Mouse (Mus musculus) limb, embryonic 10.5 days (tissue): ENCODE data around the gene Cfap99. TPM values are rescaled to one million over a fixed set of nuclear protein-coding genes. Genes with fewer than 3 reads are reported as not detected.

ENCODE experiments used
- DNase-seq: peaks from one replicate; pipeline ENCODE4 v3.0.0-alpha.2; 2017; ENCODE audit warnings: low spot score
- H3K27ac ChIP-seq: fragments of 300-500 bp; sonication (generic); 2 replicates; pipeline ENCODE4 v1.5.1; 2016; ENCODE audit warnings: mild to moderate bottlenecking
- H3K27me3 ChIP-seq: fragments of 300-500 bp; sonication (generic); 2 replicates; pipeline ENCODE4 v1.6.1; 2016; ENCODE audit warnings: low read depth, mild to moderate bottlenecking; ENCODE audit not compliant: poor library complexity, severe bottlenecking
- H3K36me3 ChIP-seq: fragments of 300-500 bp; sonication (generic); 2 replicates; pipeline ENCODE4 v1.6.1; 2016; ENCODE audit warnings: mild to moderate bottlenecking, moderate library complexity
- H3K4me1 ChIP-seq: fragments of 300-500 bp; sonication (generic); 2 replicates; pipeline ENCODE4 v1.6.1; 2016
- H3K4me3 ChIP-seq: fragments of 300-500 bp; sonication (generic); 2 replicates; pipeline ENCODE4 v1.5.1; 2016; ENCODE audit warnings: mild to moderate bottlenecking, moderate library complexity
- H3K9me3 ChIP-seq: fragments of 300-500 bp; sonication (generic); replicated peaks from 2 replicates; pipeline ENCODE4 v1.6.1; 2016; ENCODE audit warnings: mild to moderate bottlenecking
- WGBS: fragments of 180-500 bp; shearing (Covaris S2); methylation state at CpG from one replicate; pipeline ENCODE4 v1.1.7; 2016; 5-methylcytosine and 5-hydroxymethylcytosine counted together
- polyA plus RNA-seq: library from polyadenylated mRNA; unstranded; fragments of >200 nt; fragmentation: Nextera tagmentation; extraction: Ambion mirVana; gene quantifications from 2 replicates; pipeline ENCODE4 v1.2.1, GENCODE M21; 2016

Gene Cfap99
- polyA plus RNA-seq, 1 experiment from 2014 or later, result not detected

DNA sequence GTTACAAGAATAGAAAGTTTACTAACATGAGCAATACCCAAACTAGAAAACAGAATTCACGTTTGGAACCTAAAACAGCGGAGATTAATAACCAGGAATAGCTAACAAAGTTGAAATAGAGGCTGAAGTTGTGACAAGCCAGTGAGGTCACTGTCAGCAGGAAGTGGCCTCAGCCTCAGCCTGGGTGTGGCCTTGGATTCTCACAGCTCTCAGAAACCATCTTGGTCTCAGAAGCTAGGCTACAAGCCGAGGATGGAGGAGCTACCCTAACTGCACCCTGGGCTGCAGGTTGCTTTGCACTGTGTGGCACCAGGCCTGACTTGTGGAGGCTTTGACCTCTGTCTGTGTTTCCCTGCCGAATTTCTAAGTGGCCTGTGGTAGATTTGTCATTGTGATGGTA lies 22.3 kb upstream of the Cfap99 start:
- no peak for DNase-seq
- WGBS, result 74% methylated on average over 4 of the region's 4 CpGs
- no peaks in the 10 kb centered on the region for H3K4me1 ChIP-seq

DNA sequence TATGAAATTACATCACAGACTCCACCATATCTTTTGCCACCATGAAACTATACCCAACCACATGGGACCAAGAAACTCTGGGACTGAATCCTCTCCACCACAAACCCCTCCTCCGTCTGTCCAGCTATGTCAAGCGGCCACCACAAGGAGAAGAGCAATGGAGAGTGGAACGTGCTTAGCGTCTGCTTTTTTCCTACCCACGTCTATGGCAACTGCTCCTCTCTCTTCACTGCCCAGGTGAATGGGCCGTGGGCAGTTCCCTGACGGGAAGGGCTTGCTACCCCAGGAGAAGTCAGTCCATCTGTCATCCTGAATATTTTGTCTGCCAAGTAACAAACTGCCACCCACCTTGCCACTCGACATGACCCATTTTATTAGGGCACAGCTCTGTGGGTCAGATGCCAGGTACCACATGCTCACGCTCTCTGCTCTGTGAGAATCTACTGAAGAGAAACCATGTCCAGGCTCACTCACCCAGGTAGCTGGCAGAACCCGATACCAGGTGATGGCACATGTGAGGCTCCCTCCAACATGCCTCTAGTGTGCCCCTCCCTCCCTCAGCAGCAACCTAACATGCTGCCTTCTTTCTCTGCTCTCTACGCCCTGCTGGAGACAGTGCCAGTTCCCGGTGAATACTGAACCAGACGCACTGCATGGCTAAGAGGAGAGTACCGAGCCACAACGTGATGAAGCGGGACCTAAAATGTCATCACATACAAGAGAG lies 19.0 kb upstream of the Cfap99 start:
- Histone ChIP-seq H3K27me3 (no peaks in the 10 kb centered on the region), H3K9me3 (no peaks in the 10 kb centered on the region), H3K4me3 (no peak overlapping the region), H3K27ac (no peak overlapping the region), H3K36me3 (no peaks in the 10 kb centered on the region), H3K4me1 (peaks cover 10% of the 10 kb centered on the region)
- 84% methylated on average over 16 of the region's 16 CpGs for WGBS
- DNase-seq, result no peak

More for the DNA sequence above, 22.3 kb upstream of the Cfap99 start:
- H3K27ac ChIP-seq, result no peak overlapping the region
- no peak overlapping the region for H3K4me3 ChIP-seq
- no peaks in the 10 kb centered on the region for H3K9me3 ChIP-seq
- H3K27me3 ChIP-seq, result no peaks in the 10 kb centered on the region
- no peaks in the 10 kb centered on the region for H3K36me3 ChIP-seq

DNA sequence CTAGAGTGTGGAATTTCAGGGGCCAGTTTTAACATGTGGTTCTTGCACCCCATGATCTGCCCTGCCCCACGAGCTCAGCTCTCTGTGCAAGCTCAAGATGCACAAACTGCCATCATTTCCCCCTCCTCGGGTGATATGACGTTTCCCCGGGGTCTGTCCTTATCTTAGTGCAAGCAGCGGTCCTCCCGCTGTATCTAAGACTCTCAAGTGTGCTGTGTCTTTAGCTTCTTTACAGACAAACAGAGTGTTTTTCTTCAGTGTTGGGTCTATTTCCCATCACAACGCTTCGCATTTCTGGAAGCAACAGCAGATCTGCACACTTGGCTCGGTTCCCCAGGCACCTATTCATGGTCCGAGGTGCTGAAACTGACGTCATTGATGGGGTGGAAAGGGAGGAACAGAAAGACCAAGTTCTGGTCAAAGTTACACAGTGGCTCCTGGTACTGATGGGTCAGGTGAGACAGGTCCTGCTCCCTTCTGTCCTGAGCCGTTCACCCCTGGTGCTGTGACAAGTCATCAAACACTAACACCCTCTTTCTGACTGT lies 18.4 kb upstream of the Cfap99 start:
- H3K9me3 ChIP-seq, result no peaks in the 10 kb centered on the region
- DNase-seq, result no peak
- WGBS, result 75% methylated on average over 12 of the region's 12 CpGs
- H3K27ac ChIP-seq, result no peak overlapping the region
- no peaks in the 10 kb centered on the region for H3K36me3 ChIP-seq
- H3K4me1 ChIP-seq, result peaks cover 10% of the 10 kb centered on the region
- no peak overlapping the region for H3K4me3 ChIP-seq
- H3K27me3 ChIP-seq, result no peaks in the 10 kb centered on the region

DNA sequence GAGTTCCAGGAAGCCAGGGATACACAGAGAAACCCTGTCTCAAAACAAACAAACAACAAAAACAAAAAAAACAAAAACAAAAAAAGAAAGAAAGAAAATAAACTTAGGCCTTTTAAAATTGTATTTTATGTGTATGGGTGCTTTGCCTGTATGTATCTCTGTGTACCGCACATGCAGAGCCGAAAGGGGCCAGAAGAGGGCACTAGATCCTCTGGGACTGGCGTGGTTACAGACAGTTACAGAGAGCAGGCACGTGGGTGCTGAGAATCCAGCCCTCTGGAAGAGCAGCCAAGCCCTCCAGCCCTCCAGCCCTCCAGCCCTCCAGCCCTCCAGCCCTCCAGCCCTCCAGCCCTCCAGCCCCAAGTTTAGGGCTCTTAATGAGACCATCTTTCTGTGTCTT lies 16.7 kb upstream of the Cfap99 start:
- peaks cover 10% of the 10 kb centered on the region for H3K4me1 ChIP-seq
- H3K27me3 ChIP-seq, result no peaks in the 10 kb centered on the region
- H3K36me3 ChIP-seq, result no peaks in the 10 kb centered on the region
- peak; percentile 48 for DNase-seq
- no peak overlapping the region for H3K4me3 ChIP-seq
- no peak overlapping the region for H3K27ac ChIP-seq
- WGBS, result 32% methylated on average over 4 of the region's 4 CpGs
- H3K9me3 ChIP-seq, result no peaks in the 10 kb centered on the region

DNA sequence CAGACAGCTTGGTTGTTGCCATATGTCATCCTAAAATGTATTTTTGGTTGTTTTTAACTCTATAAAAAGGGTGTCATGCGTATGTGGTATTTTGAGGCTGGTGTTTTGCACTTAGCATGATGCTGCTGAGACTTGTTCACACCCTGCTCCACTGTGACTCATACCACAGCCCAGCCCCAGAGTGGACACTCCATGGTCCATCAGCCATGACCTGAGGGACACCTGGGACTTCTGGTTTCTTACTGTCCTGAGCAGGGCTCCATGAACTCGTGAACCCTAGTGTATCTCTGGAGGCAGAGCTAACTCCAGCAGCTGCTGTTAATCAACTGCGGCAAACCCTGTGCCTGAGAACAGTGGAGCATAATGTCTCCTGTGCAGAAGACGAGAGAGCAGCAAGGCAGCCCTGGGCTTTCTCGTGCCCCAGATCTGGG lies 15.1 kb upstream of the Cfap99 start:
- H3K4me1 ChIP-seq, result peaks cover 10% of the 10 kb centered on the region
- no peaks in the 10 kb centered on the region for H3K9me3 ChIP-seq
- WGBS, result 59% methylated on average over 5 of the region's 5 CpGs
- no peak for DNase-seq
- no peaks in the 10 kb centered on the region for H3K27me3 ChIP-seq
- H3K4me3 ChIP-seq, result no peak overlapping the region
- H3K36me3 ChIP-seq, result no peaks in the 10 kb centered on the region
- H3K27ac ChIP-seq, result no peak overlapping the region

DNA sequence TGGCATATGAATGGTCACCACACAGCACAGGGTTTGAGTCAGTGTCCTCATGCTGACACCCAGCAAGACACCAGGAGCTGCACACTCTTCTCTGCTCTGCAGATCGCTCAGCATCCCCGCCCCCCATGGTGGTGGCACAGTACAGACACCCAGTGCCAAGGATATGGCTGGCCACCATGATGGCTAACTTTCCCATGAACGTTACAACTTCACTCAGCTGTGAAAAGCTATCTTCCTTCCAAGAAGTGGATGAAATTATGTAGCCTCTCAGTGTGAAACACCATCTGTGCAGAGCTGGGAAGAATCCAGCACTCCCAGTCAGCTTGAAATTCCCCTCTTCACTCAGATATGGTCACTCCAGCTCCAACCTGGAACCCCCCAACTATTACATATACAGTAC lies 14.1 kb upstream of the Cfap99 start:
- WGBS, result 91% methylated on average over 3 of the region's 3 CpGs
- Histone ChIP-seq H3K27ac (no peak overlapping the region), H3K36me3 (no peaks in the 10 kb centered on the region), H3K4me1 (peaks cover 10% of the 10 kb centered on the region), H3K4me3 (no peak overlapping the region), H3K27me3 (no peaks in the 10 kb centered on the region), H3K9me3 (no peaks in the 10 kb centered on the region)
- no peak for DNase-seq

DNA sequence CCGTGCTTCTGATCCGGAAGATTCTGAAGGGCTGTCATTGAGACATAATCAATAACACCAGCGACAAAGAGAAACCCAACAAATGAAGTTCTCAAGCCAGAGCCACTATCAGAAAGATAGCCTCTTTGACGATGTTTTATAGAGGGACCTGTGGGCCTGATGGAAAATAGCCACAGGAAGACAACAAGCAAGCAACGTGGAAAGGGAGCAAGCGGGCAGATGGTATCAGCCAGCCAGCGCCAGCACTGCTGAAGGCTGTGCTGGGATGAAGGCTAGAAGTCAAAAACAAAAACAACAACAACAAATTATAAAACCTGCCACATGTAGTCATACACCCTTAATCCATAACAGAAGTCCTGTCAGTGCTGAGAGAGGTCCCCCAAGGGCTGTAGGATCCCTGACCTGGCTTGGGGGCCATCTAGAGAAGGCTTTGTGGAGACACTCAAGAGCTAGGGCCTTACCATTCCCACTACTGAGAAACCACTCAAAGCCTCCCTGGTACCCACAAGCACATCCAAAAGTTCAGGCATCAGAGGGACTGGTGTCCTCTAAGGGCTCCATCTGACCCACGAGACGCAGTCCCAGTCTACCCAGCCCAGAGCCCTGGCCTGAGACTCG lies 13.6 kb upstream of the Cfap99 start:
- no peak overlapping the region for H3K27ac ChIP-seq
- H3K9me3 ChIP-seq, result no peaks in the 10 kb centered on the region
- DNase-seq, result no peak
- H3K4me3 ChIP-seq, result no peak overlapping the region
- H3K27me3 ChIP-seq, result no peaks in the 10 kb centered on the region
- peaks cover 10% of the 10 kb centered on the region for H3K4me1 ChIP-seq
- 90% methylated on average over 10 of the region's 10 CpGs for WGBS
- H3K36me3 ChIP-seq, result no peaks in the 10 kb centered on the region

DNA sequence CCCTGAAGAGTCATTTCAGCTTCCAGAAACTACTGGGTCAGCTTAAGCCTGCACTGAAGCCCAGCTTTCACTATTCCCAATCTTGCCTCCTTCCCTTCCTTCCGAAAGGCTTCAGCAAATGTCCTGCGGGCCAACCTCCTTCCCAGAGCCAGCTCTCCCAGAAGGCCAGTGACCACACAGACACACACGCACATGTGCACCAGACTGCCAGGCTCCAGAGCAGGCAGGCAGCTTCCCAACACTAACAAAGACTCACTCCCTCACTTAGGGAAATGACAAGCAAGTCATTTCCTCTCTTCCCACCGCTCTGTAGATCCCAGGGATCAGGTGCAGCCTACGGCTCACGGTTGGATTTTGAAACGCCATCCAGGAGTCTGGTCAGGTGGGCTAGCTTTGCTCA lies 12.2 kb upstream of the Cfap99 start:
- H3K27me3 ChIP-seq, result no peaks in the 10 kb centered on the region
- DNase-seq, result no peak
- no peaks in the 10 kb centered on the region for H3K9me3 ChIP-seq
- H3K36me3 ChIP-seq, result no peaks in the 10 kb centered on the region
- WGBS, result 84% methylated on average over 7 of the region's 7 CpGs
- H3K4me1 ChIP-seq, result peaks cover 10% of the 10 kb centered on the region
- no peak overlapping the region for H3K4me3 ChIP-seq
- H3K27ac ChIP-seq, result no peak overlapping the region

DNA sequence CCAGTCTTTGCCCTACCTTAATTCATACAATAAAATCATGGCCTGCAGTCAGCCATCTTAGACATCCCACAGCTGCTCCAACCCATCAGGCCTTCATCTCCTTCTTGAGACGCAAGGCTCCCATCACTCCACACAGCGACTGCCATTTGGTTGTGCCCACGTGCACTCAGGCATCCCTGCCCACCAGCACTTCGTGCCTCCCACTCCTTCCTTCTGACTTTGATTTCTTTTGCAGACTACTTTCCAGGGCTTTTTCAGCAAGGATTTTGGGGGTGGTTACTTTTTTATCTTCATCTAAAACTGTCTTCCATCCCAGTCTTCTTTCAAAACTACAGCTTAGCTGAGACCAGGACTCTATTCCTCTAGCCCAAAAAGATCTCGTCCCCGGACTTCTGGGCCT lies 11.7 kb upstream of the Cfap99 start:
- H3K4me3 ChIP-seq, result no peak overlapping the region
- 81% methylated on average over 6 of the region's 6 CpGs for WGBS
- H3K9me3 ChIP-seq, result no peaks in the 10 kb centered on the region
- H3K27ac ChIP-seq, result no peak overlapping the region
- H3K36me3 ChIP-seq, result no peaks in the 10 kb centered on the region
- no peaks in the 10 kb centered on the region for H3K27me3 ChIP-seq
- H3K4me1 ChIP-seq, result peaks cover 10% of the 10 kb centered on the region
- DNase-seq, result no peak

DNA sequence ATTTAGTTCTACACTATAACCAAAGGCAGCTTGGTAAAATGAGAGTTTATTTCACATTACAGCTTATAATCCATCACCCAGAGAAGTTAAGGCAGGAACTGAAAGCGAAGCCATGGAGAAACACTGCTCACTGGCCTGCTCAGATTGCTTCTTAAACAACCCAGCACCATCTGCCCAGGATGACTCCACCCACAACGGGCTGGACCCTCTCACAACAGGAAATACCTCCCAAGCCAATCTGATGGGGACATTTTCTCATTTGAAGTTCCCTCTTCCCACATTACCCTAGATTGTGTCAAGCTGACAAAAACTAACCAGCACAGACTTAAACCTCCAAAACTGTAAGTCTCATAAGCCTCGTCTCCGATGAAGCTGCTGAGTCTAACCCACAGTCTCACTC lies 10.3 kb upstream of the Cfap99 start:
- WGBS, result 76% methylated on average over 4 of the region's 4 CpGs
- Histone ChIP-seq H3K4me3 (no peak overlapping the region), H3K36me3 (no peaks in the 10 kb centered on the region), H3K9me3 (no peaks in the 10 kb centered on the region), H3K4me1 (peaks cover 13% of the 10 kb centered on the region), H3K27me3 (0 out of 2 replicates have a peak, but pooled peaks cover 12% of the 10 kb centered on the region), H3K27ac (no peak overlapping the region)
- DNase-seq, result no peak

DNA sequence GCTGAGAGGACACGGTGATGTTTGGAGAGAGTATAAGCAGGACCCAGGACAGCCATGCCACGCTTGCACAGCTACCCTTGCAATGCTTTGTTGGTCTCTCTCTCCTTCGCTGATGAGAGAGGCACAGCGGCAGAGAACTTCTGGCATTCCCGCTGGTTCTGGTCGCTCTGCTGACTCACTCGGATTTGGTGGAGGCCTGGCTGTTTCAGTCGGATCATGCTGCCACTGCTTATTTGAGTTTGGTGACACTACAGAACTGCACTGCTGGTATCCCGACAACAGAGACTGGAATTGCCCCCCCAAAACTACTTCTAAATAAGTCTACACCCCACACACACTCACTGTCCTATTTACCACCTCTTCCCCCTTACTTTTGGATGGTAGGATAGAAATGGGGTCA lies 9.2 kb upstream of the Cfap99 start:
- Histone ChIP-seq H3K36me3 (no peaks in the 10 kb centered on the region), H3K27me3 (peaks cover 22% of the 10 kb centered on the region), H3K27ac (no peak overlapping the region), H3K4me1 (peaks cover 6% of the 10 kb centered on the region), H3K4me3 (no peak overlapping the region), H3K9me3 (no peaks in the 10 kb centered on the region)
- WGBS, result 91% methylated on average over 9 of the region's 9 CpGs
- no peak for DNase-seq

DNA sequence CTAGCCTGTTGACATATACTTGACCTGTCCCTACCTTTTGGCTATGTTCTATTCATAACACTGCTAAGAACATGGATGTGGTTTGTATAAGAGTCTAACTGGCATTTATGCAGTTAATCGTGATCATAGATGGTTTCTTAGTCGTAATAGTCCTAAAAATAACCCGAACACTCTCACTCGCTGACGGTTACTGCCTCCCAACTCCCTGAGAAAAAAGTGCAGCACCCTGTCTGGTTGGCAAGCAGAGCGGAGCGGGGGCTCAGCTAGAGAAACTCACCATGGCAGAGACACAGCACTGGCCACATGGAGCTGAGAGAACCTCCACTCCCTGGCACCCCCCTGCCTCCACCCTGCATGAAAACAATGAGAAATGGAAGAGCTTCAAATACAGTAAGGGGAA lies 7.4 kb upstream of the Cfap99 start:
- DNase-seq, result no peak
- no peaks in the 10 kb centered on the region for H3K36me3 ChIP-seq
- 90% methylated on average over 7 of the region's 7 CpGs for WGBS
- H3K27me3 ChIP-seq, result peaks cover 40% of the 10 kb centered on the region
- H3K9me3 ChIP-seq, result no peaks in the 10 kb centered on the region
- no peak overlapping the region for H3K4me3 ChIP-seq
- H3K27ac ChIP-seq, result no peak overlapping the region
- H3K4me1 ChIP-seq, result peaks cover 6% of the 10 kb centered on the region

DNA sequence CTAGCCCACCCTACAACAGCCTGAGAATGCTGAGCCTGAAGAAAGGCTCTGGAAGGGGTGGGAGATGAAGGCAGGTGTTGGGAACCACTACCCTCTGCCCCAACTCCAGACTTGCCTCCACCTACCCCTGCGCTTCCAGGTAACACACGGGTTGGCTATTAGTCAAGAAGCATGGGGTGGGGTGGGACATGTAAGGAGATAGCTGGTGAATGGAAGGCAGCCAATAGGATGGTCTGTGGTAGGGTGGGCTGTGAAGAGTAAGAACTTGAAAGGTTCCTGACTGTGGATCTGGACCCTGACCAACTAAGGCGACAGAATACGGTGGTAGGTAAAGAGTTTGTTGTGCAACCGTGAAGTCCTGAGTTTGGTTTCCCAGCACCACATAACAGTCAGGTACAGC lies 5.0 kb upstream of the Cfap99 start:
- H3K36me3 ChIP-seq, result no peaks in the 10 kb centered on the region
- no peak overlapping the region for H3K27ac ChIP-seq
- H3K27me3 ChIP-seq, result peaks cover 64% of the 10 kb centered on the region
- peaks cover 29% of the 10 kb centered on the region for H3K4me1 ChIP-seq
- H3K4me3 ChIP-seq, result no peak overlapping the region
- WGBS, result 89% methylated on average over 5 of the region's 5 CpGs
- no peak for DNase-seq
- H3K9me3 ChIP-seq, result no peaks in the 10 kb centered on the region
